Mouse (Mus musculus): ENCODE results near the gene Wdr48.

Gene Wdr48

DNA sequence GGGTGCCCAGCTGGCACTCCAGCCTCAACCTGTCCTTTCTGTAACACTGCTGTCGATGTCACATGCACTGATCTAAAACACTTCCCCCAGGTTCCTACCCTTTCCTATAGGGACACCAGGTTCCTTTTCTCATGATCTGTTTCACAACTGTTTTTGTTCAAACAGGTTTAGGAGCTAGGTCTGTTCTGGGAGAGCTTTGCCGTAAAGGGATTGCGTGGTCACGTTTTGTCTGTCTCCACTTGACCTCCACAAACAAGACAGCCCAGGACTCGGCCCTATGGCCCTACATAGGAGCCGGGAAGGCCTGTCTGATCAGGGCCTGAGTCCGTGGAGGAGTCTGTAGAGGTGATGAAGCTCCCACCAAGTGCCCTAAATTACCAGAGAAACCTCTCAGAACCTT, 75.1 kb downstream of the Wdr48 start:
- no peak for DNase-seq (ENCODE audit: low spot score in 2 of 2)

DNA sequence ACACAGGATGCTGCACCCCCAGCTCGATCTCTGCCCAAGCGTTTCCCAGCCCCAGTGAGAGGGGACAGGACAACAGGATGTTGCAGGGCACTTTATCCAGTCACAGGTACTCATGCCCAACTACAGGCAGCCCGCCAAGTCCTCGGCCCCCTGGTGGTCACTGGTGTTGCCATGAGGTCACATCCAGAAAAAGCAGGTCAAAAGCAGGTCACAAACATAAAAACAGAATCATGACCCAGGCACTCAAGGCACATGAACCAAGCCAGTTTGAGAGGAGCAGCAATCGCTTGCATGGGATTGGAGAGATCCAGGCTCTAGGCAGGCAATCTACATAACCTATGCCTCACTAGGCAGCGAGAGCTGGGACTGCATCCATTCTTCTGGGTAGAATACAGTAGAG, 75.5 kb downstream of the Wdr48 start:
- DNase-seq (ENCODE audit: low spot score in 2 of 2) = no peak

- DNase-seq (ENCODE audit: low spot score in 2 of 2) = peak; percentile 78 to 82
These were observed 76.3 kb downstream of the Wdr48 start for GRCm38 (mm10) chr9:119970763-119971656.

DNA sequence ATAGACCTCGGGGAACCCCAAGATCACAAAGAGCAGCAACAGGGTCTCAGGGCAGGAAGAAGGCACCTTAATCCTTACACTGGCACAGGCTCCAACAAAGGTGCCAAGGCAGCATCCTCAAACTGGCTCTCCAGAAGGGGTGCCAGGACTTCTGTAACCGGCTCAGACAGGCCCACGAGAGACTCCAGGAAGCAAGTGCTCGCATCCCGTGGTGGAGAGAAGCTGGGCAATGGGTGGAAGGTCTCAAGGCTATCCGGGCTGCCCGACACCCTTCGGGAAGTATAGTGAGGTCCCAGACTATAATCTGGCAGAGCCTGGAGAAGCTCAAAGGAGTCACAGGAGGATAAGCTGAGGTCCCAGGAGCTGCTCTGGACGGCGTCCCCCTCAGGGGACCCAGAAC, 77.5 kb downstream of the Wdr48 start:
- DNase-seq (ENCODE audit: low spot score in 2 of 2) = no peak

- DNase-seq (ENCODE audit: low spot score in 2 of 2) = no peak
These were observed 77.9 kb downstream of the Wdr48 start for GRCm38 (mm10) chr9:119972582-119972981.

- DNase-seq (ENCODE audit: low spot score in 2 of 2) = no peak
These were observed 78.6 kb downstream of the Wdr48 start for GRCm38 (mm10) chr9:119973281-119973680.

DNA sequence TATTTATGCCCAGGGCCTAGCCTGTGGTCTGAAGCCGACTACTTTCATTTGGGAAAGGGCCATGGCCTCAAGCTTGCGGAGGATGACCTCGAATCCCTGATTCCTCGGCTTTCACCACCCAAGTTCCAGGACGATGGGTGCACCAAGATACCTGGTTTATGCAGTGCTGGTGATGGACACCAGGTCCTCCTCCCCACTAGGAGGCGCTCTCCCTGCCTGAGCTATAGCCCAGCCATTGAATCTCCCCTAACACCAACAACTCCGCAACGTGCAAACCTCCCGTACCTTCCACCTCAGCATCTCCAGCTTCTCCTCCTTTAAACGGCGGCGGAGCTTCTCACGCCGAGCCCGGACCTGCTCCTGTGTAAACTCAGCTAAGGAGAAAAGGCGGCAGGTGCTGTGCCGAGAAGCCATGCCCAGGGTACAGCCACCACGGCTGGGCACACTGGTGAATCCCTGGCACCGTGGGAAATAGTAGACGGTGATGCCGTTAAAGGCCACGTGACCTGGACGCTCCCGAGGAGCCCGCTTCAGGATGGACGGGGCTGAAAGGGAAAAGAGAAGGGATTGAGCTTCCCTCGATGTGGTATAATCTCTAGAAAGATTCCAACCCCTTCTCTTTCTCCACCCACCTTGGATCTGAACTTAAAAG, 79.3 kb downstream of the Wdr48 start:
- no peak for DNase-seq (ENCODE audit: low spot score in 2 of 2)

GRCm38 (mm10) chr9:119974609-119975008, 79.9 kb downstream of the Wdr48 start:
- DNase-seq (ENCODE audit: low spot score in 2 of 2) = no peak

GRCm38 (mm10) chr9:119975286-119975685, 80.6 kb downstream of the Wdr48 start:
- no peak for DNase-seq (ENCODE audit: low spot score in 2 of 2)

Measured in right cerebral cortex, postnatal 10 days (tissue).